Mouse (Mus musculus): Measurements from ENCODE around the gene Skint3. TPM values are rescaled to one million over a fixed set of nuclear protein-coding genes. Genes with fewer than 3 reads are reported as not detected.

Skint3 gene
- polyA plus RNA-seq, 1 experiment from 2014 or later = not detected

Other genes starting within 250 kb of the Skint3 start
- gene Skint1, start 226.0 kb upstream of the Skint3 start, polyA plus RNA-seq (2015; fragmentation: Nextera tagmentation; extraction: Ambion mirVana) = not detected in 2 replicates
- not detected in 2 replicates for gene Skint4, start 160.2 kb upstream of the Skint3 start, polyA plus RNA-seq (2015; fragmentation: Nextera tagmentation; extraction: Ambion mirVana)
- not detected in 2 replicates for gene Skint9, start 201.7 kb downstream of the Skint3 start, polyA plus RNA-seq (2015; fragmentation: Nextera tagmentation; extraction: Ambion mirVana)

Data from kidney, embryonic 16.5 days (tissue).